Mouse (Mus musculus) T-helper 2 cell (primary cell): ENCODE data around the gene Cacna1e.

Source experiments
- in situ Hi-C: fragments of 300-600 bp; cut with MboI, MseI; formaldehyde crosslinking; loops from one replicate; pipeline ENCODE4 v1.15.1; 2025; ENCODE audit warnings: high pct_unique_total_duplicates

Cacna1e gene

DNA sequence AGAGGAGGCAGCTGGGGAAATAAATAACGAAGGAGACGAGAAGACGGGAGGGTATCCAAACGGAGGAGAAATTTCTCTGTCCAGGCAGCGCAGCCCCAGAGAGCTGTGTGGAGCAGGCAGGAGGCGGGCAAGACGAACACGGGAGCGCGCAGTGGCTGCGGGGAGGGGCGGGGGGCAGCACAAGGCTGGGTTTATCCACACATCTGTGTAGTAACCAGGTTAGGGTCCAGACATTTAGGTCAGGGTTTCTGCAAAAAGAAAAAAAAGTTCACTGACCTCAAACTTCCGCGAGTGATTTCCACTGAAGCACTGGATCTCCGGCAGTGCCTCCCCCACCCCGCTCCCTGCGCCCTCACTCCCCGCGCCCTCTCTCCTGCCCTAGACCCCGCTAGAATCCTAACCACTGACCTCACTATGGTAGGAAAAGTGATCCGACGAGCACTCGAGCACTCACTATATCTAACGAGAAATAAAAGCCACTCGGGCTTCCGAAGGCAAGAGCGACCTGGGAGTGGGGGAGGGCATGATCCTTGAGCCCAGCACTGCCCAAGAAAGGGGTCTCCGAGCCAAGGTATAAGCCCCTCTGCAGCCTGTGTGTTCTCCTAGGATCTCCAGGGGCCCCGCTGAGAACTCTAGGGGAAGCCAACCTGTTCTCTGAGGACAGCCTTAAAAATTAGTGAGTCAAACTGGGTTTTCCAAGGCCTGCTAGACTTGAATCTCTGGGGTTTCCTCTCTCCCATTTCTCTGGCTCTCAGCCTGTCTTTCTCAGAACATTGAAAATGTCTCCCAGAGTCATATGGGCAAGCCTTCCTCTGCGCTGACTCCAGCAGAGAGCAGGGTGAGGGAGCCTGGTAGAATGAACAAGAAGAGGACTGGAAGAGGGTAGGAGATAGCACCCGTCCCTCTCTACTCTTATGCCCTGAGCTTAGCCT, at the start of gene Cacna1e:
Cacna1e (minus strand) TSS at position 227 of the 932 bp plus-strand sequence.
- in situ Hi-C loops, result no loop called here

DNA sequence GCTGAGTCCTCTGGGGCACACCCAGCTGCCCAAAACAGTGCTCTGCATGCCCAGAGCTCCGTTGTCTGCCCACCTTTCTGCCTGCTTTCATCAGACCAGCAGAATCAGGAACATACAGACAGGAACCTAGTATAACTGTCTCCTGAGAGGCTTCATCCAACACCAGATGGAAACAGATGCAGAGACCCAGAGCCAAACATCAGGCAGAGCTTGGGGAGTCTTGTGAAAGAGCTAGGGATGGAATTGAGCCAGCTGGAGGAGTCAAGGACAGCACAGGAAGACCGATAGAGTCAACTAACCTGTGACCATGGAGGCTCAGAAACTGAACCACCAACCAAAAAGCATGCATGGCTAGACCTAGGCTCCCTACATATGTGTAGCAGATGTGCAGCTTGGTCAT, 34.1 kb upstream of the Cacna1e start:
- in situ Hi-C loops, result no loop called here

DNA sequence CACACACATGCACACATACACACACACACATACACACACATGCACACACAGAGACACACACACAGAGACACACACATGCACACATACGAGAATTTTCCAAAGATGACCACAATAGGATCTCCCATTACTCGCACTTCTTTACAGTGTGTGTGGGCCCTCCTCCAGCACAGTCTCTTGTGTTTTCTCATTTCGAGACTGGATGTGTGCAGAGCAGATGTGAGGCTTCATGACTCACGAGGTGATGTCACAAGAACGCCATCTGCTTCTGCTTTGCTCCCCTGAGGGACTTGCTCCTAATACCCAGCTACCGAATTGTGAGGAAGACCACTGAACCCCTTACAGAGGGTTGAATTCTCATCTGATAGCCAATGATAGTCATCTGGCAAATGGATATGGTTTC, 33.1 kb upstream of the Cacna1e start:
- in situ Hi-C loops, result no loop called here

DNA sequence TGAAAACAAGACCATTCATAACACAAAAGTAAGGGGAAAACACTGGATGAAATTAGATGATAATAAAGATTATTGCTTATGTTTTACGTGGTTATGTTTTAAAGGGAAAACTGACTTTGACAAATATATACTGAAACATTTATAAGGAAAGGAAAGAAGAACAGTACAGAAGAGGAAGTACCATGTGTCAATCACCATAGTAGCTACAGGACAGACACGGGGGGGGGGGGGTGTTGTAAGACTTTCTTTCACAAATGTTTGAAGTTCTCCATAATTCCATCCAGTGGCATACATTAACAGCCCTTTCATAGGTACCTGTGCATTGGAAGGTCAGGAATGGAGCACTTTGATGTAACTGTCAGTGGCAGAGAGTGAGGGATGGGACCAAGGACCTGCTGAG, 25.3 kb upstream of the Cacna1e start:
- in situ Hi-C loops, result no loop called here

DNA sequence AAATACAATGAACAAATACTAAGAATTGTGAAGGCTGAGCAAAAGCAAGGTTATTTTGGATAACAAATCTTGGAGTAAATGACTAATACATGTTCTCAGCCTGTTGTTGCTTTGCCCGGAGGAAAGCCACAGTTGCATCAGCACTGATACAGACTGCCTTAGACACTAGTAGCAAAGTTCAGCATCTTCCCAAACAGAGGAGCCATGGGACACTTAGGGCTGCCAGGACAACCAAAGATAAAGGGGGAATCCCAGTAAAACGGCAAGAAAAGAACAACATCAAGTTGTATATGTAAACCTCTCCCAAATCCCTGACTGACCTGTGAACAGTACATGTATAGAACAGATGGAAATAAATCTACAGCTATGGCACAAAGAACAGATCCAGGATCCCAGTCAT, 13.1 kb upstream of the Cacna1e start:
- in situ Hi-C loops, result no loop called here

DNA sequence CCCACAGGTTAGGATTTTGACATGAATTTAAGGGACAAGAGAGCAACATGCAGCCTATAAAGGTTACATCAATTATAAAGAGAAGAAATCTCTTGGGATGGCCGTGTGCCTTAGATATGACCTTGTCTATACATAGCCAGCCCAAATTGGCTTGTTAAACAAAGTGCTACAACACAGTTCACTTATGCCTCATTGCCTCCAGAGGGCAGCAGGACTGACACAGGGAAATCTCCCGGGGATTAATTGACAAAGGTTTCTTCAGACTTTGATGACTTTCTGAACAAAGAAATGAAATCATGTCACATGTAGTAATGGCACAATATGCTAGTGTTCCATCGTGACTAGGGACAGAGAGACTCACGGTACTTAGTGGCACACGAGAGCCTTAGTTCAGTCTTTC, 5.9 kb upstream of the Cacna1e start:
- in situ Hi-C loops, result no loop called here

DNA sequence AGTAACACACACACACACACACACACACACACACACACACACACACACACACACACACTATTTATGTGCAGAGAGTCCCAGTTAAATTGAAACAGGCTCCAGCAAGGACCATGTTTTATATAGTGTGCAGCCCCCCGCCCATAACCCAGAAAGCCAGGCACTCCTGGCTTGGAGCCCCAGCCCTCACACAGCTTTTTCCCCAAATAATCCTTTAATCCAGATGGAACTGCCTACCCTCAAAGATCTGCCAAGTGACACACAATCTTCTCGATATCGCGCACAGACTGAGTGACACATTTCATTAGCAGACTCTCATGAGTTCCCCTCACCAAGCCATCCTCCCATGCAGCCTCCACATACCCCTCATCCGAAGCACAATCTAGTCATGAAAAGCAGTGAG, 4.2 kb upstream of the Cacna1e start:
- in situ Hi-C loops, result no loop called here

DNA sequence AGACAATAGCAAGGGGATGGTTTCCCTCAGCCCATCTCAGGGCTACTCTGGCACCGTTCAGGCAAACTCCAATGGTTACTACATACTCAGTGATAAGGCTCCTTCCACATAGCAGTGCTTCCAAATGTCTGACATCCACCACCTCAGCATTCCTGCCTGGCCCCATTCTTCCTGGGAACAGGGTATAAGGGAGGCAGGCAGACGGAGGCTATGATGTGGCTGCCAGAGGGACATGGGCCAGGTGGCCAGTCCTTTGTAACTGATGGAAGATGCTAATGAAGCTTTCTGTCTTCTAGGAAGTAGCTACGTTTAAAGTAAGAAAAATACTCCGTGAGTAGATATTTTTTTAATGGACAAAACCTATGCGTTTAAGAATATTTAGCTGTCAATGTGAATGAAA, 3.7 kb upstream of the Cacna1e start:
- in situ Hi-C loops, result no loop called here

DNA sequence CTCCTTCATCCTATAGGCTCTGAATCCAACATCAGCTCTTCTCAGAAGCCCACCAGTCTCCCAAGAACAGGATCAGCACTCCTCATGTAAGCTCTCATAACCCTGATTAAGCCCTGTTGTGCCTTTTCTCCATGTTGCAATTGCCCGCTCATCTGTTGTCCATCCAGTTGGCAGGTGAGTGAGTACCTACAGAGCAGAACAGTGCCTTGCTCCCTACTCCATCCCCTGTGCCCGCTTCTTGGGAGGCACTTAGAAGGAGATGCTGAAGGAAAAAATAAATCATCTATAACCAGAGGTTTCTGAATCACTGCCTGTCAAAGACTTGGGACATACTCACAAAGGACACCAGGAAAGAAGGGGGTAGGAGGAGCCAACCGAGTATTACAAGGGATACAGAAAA, 3.2 kb upstream of the Cacna1e start:
- in situ Hi-C loops, result no loop called here

DNA sequence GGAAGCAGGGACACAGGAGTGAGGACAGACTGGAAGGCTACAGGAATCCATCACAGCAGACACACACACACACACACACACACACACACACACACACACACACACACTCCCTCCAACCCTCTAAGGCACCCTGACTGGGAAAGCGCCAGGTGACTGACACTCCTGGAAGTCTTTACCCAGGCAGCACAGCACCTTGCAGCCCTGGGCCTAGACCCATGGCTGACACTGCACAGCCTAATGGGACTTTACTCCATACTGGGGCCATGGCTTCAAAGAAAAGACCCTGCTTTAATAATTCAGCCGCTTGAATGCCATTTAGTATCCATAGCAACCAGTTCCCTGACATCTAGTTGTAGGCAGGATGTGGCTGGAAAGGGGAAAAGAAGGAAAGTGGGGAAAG, 2.3 kb upstream of the Cacna1e start:
- in situ Hi-C loops, result no loop called here

DNA sequence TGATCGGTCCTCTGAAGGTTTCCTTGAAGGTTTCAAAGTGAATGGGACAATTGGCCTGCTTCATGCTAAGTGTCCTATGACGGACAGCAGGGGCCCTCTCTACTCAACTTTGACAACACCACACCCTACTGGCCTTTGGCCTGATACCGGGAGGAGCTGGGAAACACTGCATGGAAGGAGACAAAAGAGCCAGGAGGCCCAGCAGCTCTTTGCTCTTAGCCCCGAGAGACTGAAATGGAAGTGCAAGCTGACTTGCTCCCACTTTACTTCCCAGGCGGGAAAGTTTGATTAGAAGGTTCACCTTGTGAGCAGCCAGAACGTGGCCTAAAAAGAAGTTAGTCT, 877 bp upstream of the Cacna1e start:
- in situ Hi-C loops, result no loop called here

DNA sequence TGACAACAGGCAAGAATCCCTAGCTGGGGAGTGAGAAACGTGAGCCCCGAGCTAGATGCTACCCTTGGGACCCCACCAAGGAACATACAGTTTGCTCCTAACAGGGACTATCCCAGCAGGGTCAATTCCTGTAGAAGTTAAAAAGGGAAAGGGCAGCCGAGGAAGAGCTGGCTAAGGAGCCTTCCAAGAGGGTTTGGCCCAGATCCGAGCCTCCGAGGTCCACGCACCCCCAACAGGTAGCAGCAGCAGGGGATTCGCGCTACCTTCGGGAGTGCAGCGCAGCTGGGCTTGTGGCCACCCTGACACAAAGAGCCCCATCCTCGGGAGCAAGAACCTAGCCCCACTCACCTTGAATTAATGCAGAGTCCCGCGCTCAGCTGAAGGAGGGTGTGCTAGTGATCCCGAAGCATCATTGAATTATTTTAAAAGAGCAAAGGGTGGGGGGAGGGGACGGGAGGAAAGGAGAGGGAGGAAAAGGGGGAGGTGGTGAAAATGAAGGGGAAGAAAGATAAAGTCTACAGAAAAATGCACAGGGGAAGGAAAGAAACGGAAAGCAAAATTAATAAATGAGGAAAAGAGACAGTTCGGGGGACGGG, 607 bp downstream of the Cacna1e start:
- in situ Hi-C loops, result no loop called here

DNA sequence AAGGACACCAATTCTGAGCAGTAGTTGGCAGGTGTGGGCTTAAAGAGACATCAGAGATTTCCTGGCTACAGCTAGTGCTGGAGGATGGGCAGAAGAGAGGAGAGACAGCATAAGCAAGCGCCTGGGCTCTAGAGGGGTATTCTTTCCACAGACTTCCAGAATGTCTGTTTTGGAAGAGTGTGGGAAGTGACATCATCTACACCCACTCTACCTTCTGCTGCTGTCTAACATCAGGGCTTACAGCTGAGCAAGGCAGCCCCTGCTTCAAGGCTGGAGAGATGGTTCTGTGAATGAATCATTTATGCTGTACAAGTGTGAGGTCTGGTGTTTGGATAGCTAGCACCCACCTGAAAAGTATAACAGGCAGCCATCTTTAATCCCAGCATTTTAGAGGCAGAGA, 18.3 kb downstream of the Cacna1e start:
- in situ Hi-C loops, result no loop called here

DNA sequence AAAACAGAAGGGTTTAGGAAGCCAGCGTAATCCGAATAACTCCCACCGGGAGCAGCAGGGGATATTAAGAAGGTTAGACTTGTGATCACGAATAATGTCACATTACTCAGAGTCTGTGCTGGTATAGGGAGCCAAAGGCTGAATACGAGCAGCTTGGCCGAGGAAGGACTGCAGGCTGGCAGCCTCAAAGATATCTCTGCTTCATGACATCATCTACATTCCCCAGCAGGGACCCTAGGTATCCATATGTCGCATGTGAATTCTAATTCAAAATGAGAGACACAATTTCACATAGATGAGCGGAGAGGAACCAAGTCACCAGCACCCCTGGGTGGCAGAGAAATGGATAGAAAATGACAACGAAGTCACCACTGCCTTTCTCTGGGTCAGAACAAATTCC, 22.9 kb downstream of the Cacna1e start:
- in situ Hi-C loops, result no loop called here

DNA sequence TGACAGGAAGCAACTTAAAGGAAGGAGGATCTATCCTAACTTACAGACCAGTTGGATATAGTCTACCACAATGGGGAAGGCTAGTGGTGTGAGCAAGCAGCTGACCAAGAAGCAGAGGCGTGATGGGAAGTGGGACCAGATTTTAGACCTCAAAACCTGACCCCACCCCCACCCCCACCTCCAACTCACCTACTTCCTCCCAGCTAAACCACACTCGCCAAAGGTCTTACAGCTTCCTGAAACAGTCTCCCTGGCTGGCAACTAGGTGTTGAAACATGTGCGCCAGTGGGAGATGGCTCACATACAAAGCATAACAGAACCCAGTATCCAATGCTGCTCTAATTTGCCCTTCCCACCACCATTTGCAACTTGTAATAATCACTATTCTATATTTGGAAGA, 29.7 kb downstream of the Cacna1e start:
- in situ Hi-C loops, result no loop called here

DNA sequence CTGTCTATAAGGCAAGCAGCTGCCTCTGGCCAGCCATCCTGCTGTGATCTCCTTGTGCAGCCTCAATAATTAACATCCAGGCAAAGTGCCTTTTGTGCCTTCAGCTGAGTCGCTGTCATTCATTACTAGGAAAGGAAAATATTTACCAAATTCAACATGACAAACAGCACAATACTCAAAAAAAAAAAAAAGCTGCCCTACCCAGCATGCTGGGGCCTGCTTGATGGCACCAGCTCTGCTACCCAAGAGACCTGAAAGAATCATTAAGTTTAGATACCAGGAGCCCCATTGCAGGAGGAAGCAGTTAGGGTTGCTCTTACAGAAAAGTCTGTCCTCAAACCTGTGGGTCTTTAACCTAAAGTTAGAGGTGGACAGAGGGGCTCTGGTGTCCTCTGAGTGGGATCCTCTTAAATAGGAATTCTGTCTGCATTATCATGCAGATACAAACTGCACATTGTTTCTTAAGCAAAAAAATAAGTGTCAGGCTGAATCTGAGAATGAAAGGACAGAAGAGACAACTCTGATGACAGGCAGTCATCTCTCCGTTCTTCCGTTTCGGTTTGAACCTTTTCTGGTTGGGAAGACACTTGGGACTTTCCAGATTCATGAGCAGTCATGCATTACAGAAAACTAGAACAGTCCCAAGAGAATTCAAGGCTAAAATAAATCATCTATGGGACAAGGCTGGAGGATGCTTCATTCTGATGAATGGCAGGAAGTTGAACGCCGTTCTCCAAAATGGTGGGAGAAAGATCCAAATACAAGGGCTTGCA, 33.6 kb downstream of the Cacna1e start:
- in situ Hi-C loops, result no loop called here

DNA sequence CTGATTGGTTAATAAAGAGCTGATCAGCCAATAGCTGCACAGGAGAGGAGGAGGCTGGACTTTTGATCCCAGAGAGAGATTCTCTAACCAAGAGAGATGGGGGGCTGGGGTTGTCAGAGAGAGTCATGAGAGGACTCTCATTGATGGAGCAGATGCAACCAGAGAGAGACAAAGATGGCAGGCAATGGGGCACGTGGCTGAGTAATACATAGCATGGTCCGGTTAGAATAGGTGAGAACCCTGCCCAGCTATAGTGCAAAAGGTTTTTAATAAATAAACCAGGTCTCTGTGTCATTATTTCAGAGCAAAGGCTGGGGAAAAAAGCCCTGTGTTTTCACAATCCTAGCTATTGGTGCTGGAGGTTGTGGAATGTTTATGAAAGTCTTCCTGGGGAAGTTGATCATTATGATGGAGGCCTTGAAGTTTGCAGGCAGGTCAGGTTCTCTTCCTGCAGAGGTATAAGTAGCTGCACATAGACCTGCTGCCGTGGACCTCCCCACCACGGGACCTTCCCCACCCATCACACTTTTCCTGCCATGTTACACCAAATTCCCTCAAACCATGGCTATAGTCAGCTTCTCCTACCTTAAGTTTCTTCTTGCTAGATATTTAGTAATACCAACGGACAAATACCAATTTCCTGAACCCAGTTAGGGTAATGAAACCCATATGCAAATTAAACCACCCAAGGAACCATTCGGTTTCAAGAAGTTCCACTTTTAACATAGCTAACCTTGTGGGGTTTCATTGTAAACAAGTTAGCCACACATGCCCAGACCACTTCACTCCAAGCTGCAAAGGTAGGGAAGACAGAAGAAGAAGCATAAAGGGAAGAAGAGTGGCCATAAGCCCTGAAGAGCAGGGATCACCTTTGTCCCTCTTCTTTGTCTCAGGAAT, 35.4 kb downstream of the Cacna1e start:
- in situ Hi-C loops, result no loop called here

DNA sequence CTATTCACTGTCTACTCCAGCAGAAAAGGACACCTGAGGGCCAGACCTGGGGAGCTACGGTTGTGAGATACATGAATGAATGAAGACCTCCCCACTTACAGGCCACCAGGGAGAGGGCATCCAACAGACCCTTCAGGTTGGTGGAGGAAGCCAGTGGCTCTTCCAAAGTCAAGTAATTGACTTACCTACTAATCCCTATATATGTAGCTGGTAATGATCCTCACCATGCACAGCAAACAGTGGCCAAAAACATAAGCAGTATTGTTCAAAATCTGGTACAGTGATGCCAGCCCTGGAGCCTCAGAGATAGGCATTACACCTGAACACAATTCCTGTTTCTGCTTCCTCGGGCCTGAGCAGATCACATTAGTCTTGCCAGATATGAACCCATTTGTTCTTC, 37.4 kb downstream of the Cacna1e start:
- in situ Hi-C loops, result no loop called here

DNA sequence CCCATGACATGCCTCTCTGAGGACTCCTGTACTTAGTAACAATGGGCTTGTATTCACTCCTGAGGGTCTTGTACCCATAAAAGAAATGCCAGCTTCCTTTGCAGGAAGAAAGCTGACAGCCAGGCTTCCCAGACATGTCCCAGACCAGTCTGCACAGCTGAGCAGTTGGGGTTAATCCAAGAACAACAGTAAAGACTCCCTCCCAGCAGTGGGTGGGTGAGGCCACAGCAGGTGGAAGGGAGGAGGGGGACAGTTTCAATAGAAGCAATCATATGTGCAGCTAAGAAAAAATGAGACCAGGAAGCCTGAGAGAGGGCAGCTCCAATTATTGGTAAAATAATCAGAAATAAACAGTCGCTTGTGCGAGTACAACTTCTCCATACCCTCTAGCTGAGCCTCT, 40.9 kb downstream of the Cacna1e start:
- in situ Hi-C loops, result no loop called here

DNA sequence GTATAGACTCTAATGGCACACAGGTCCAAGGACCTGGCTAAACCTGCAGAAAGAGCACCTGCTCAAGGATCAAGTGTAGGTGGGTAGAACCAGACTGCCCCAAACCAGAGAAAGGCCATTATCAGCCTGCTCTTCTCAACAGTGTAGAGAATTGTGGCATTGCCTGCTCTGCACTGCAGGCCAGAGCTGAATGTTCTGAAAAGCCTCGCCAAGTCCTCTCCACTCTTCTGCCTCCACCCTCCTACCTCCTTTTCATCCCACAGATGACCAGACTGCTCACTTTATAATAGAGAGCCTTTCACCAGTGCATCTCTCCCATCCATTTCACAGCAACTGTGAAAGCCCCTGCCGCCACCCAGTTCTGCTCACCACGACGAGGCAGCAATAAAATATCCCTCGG, 42.0 kb downstream of the Cacna1e start:
- in situ Hi-C loops, result no loop called here

DNA sequence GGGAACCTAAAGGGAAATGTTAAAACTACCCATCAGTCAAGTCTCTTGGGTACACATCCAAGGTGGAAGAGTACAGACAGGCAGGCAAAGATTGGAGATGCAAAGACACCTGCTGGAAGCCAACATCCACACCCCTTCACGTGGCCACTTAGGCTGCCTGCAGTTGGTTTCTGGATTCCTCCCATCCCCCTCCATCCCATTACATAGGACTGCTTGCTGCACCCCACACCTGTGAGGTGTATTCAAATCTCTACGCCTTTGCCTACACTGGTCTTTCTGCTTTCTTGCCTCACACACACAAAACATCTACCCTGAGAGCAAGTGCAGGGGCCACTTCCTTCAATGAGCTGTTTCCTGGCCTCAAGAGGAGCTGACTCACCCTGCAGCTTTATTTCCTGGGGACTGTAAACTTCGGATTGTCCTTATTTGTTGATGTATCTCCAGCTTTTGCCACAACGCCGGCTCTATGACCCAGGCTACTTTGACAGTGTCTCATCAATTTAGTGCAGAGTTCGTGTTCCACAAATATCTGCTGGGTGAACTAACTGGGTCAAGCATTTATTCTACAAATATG, 43.2 kb downstream of the Cacna1e start:
- in situ Hi-C loops, result no loop called here
